Mouse (Mus musculus) kidney, postnatal 4 days (tissue): Measurements from ENCODE around the gene Pakap.

ENCODE experiments used
- DNase-seq, 2 experiments: peaks; one replicate each; pipeline ENCODE4 v3.0.0; 2021; ENCODE audit warnings: mixed read lengths in 2 of 2

Pakap gene

DNA sequence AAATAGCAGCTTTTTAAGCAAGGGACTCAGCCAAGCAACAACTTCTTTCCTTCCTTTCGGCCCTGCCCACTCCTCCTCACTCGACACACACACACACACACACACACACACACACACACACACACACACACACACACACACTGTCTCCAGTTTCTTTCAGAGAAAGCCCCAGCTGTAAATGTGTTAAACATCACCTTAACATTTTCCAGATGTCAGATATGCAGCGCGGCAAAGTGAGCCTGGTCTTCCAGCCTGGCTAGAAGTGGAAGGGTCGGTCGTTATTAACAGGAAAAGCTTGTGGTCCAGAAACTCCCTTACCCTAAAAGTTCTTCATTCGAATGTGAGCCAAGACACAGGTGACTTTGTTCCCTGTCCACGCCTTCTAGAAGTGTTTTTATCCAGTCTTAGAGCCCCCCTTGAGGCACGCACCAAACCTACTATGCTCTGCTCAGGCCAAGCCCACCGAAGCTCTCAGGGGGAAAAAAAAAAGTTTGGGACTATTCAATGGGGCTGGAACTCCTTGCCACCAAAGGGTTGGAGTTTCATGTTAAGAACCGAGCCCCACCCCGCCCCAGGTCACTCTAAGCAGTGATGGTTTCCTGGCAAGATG is 278.5 kb downstream of the Pakap start:
- peak; percentile 29 to 53 for DNase-seq

GRCm38 (mm10) chr4:57846991-57847422 is 279.0 kb downstream of the Pakap start:
- peak; percentile 73 to 81 for DNase-seq

DNA sequence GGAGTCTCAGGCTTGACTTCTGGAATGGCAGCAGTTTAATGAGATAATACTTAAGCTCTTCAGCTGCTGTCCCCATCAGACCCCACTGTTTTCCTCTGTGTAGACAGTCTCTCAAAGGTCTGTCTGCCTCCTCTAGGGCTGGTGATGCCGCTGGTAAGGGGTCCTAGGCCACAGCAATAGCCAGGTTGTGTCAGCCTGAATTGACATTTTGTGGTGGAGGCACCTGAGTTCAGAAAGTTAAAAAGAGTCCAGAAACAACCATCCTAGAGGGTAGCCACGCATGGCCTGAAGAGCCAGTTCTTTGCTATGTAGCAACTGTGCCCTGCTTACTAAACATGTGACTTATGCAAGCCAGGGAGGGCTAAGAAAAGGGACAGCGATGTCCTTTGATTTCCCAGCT is 279.7 kb downstream of the Pakap start:
- no peak for DNase-seq

DNA sequence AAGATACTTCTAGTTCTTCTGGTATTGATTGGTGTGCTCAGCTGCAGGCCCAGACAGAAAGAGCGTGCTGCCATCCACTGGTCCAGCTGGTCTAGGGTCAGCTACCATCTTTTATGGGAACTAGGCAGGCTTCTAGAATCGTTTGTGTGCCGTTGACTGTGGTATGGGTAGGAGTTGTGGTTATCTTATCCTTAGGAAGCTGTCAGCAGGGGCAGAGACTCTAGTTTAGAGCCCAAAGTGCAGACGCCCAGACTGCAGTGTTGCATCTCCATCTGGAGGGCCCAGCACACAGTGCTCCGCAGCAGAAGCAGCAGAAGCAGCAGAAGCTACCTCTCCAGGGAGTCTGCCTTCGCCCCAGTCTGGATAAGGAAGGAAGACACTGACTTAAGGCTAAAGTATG is 281.5 kb downstream of the Pakap start:
- no peak for DNase-seq

GRCm38 (mm10) chr4:57851731-57852130 is 283.8 kb downstream of the Pakap start:
- DNase-seq = peak in 1 of 2 experiments; percentile 4

GRCm38 (mm10) chr4:57852461-57853040 is 284.6 kb downstream of the Pakap start:
- peak in 1 of 2 experiments; percentile 8 for DNase-seq

DNA sequence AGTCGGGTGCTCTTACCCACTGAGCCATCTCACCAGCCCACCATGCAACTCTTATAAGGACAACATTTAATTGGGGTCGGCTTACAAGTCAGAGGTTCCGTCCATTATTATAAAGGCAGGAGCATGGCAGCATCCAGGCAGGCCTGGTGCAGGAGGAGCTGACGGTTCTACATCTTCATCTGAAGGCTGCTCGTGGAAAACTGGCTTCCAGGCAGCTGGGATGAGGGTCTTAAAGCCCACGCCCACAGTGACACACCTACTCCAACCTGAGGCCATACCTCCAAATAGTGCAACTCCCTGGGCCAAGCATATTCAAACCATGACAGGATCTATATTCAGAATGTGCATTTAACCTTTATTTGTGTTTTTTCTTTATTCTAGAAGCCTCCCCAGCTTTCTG is 286.2 kb downstream of the Pakap start:
- DNase-seq = no peak

DNA sequence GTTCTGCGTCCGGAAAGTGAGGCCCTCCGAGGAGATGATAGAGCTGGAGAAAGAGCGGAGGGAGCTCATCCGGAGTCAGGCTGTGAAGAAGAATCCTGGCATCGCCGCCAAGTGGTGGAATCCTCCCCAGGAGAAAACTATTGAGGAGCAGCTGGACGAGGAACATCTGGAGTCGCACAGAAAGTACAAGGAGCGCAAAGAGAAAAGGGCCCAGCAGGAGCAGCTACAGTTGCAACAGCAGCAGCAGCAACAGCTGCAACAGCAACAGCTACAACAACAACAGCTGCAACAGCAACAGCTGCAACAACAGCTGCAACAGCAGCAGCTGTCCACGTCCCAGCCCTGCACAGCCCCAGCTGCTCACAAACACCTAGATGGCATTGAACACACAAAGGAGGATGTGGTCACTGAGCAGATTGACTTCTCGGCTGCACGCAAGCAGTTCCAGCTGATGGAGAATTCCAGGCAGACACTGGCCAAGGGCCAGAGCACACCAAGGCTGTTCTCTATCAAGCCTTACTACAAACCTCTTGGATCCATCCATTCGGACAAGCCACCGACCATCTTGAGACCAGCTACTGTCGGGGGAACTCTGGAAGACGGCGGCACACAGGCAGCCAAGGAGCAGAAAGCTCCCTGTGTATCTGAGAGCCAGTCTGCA is 287.4 kb downstream of the Pakap start:
- peak; percentile 50 to 62 for DNase-seq

DNA sequence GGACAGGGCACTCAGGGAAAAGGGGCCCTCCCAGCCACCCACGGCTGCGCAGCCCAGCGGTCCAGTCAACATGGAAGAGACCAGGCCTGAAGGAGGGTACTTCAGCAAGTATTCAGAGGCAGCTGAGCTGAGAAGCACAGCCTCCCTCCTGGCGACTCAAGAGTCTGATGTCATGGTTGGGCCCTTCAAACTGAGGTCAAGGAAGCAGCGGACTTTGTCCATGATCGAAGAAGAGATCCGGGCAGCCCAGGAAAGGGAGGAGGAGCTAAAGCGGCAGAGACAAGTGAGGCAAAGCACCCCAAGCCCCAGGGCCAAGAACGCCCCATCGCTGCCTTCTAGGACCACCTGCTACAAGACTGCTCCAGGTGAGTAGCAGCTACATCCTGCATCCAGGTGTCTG is 288.7 kb downstream of the Pakap start:
- DNase-seq = no peak

DNA sequence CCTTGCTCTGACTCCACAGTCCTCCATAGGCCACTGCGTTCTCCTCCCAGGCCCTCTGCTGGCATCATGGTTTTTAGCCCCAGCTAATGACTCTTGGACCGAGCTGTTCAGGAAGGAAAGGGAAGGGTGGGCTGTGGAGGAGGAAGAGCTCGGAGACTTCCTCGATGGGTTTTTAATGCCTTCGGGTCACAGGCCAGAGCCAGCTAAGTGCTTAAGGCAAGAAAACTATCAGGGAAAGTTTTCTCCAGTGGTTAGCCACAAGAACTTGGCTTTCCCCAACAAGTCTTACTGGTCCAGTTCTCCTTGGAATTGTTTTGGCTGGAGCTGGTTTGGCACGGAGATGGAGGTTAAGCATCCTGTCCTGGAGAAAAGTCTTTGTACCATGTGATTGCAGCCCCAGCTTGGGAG is 292.2 kb downstream of the Pakap start:
- peak; percentile 31 to 47 for DNase-seq

DNA sequence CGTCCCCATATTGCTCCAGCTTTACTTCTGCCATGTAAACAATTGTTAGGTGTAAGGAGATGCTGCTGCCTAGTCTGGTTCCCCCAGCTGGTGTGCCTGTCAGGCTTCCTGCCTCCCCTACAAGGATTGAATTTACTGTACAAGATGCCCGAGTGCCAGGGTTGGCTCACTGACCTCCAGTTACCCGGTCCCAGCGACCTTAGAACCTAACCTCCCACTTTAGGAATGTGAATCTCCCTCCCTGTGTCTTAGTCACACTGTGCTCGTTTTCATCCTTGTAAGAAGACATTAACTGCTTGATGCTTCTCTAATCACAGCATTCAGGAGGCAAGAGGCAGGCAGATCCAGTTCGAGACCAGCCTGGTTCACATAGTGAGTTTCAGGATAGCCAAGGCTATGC is 293.2 kb downstream of the Pakap start:
- DNase-seq = peak in 1 of 2 experiments; percentile 45

- DNase-seq = peak; percentile 26 to 56
Observed at GRCm38 (mm10) chr4:57861856-57862255, 293.9 kb downstream of the Pakap start.

GRCm38 (mm10) chr4:57862269-57862986 is 294.4 kb downstream of the Pakap start:
- peak in 1 of 2 experiments; percentile 43 for DNase-seq

- no peak for DNase-seq
Observed at GRCm38 (mm10) chr4:57866088-57866487, 298.1 kb downstream of the Pakap start.

- no peak for DNase-seq
Observed at GRCm38 (mm10) chr4:57866990-57867389, 299.0 kb downstream of the Pakap start.

- no peak for DNase-seq
Observed at GRCm38 (mm10) chr4:57867454-57867853, 299.5 kb downstream of the Pakap start.

DNA sequence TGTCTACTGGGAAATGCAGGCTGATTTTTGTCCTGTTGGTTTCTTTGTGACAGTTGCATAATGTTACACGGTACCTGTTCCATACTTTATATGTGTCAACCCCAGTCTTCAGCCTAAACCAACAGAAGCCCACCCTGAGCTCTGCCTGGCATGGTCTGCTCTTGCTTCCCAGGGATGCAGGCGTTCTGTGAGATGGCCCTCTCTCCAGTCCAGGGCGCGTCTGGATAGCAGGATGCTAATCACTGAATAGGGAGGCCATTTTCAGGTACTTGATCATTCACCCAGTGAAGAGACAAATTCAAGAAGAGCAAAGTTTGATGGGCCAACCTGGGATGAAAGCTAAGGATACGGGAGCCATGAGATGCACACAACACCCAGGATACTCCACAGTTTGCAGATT is 311.2 kb downstream of the Pakap start:
- no peak for DNase-seq

GRCm38 (mm10) chr4:57879804-57880357 is 311.9 kb downstream of the Pakap start:
- DNase-seq = peak; percentile 92

GRCm38 (mm10) chr4:57883520-57884421 is 315.8 kb downstream of the Pakap start:
- peak; percentile 50 to 66 for DNase-seq

GRCm38 (mm10) chr4:57884511-57884910 is 316.5 kb downstream of the Pakap start:
- DNase-seq = no peak

- no peak for DNase-seq
Observed at GRCm38 (mm10) chr4:57885186-57885585, 317.2 kb downstream of the Pakap start.
